Mouse (Mus musculus) neural tube, embryonic 11.5 days (tissue): ENCODE measurements around the gene Vnn1. TPM values are rescaled to one million over a fixed set of nuclear protein-coding genes. Genes with fewer than 3 reads are reported as not detected.
A peak's percentile ranks its signal among the peaks of the same experiment; 100 is the strongest.

Experiments used
- ATAC-seq: fragments of 200-750 bp; cut with Nextera tagmentation; 2 replicates; pipeline ENCODE4 v1.8.0; 2017; ENCODE audit warnings: moderate number of reproducible peaks, mild to moderate bottlenecking, moderate TSS enrichment, moderate library complexity; ENCODE audit not compliant: insufficient read depth, low FRiP score, low TSS enrichment
- DNase-seq: peaks from one replicate; pipeline ENCODE4 v3.0.0-alpha.2; 2015; ENCODE audit warnings: low spot score
- H3K27ac ChIP-seq: fragments of 300-500 bp; sonication (generic); 2 replicates; pipeline ENCODE4 v1.5.1; 2014; ENCODE audit warnings: low read depth, mild to moderate bottlenecking, low read length
- H3K27me3 ChIP-seq: fragments of 300-500 bp; sonication (generic); 2 replicates; pipeline ENCODE4 v1.6.1; 2014; ENCODE audit warnings: mild to moderate bottlenecking, low read length, mixed read lengths; ENCODE audit not compliant: control insufficient read depth, insufficient read depth
- H3K36me3 ChIP-seq: fragments of 300-500 bp; sonication (generic); 2 replicates; pipeline ENCODE4 v1.6.1; 2014; ENCODE audit warnings: mild to moderate bottlenecking, low read length, moderate library complexity, mixed read lengths; ENCODE audit not compliant: control insufficient read depth, insufficient read depth
- H3K4me1 ChIP-seq: fragments of 300-500 bp; sonication (generic); 2 replicates; pipeline ENCODE4 v1.6.1; 2014; ENCODE audit warnings: low read length, mixed read lengths; ENCODE audit not compliant: control insufficient read depth, insufficient read depth
- H3K4me2 ChIP-seq: fragments of 300-500 bp; sonication (generic); 2 replicates; pipeline ENCODE4 v1.6.1; 2014; ENCODE audit warnings: low read depth, mild to moderate bottlenecking, moderate library complexity
- H3K4me3 ChIP-seq: fragments of 300-500 bp; sonication (generic); 2 replicates; pipeline ENCODE4 v1.5.1; 2014; ENCODE audit warnings: low read depth, low read length
- H3K9ac ChIP-seq: fragments of 300-500 bp; sonication (generic); 2 replicates; pipeline ENCODE4 v1.6.1; 2014; ENCODE audit warnings: mild to moderate bottlenecking, low read length
- H3K9me3 ChIP-seq: fragments of 300-500 bp; sonication (generic); 2 replicates; pipeline ENCODE4 v1.6.1; 2016; ENCODE audit warnings: low read length; ENCODE audit not compliant: control insufficient read depth
- whole genome bisulfite sequencing: fragments of 180-500 bp; shearing (Covaris S2); extraction: QIAGEN DNeasy Blood & Tissue Kit; methylation state at CpG from one replicate; pipeline ENCODE4 v1.1.7; 2014; 5-methylcytosine and 5-hydroxymethylcytosine counted together
- polyA plus RNA-seq: library from polyadenylated mRNA; unstranded; fragments of >200 nt; fragmentation: Nextera tagmentation; extraction: Ambion mirVana; gene quantifications from 2 replicates; pipeline ENCODE4 v1.2.1, GENCODE M21; 2014

The Vnn1 gene
- polyA plus RNA-seq, result 0.82 and 0.96 TPM in 2 replicates

- Histone ChIP-seq H3K9ac (no peak within 1 kb of the TSS), H3K9me3 (no peaks in the 10 kb centered on the region), H3K4me3 (no peak within 1 kb of the TSS), H3K4me2 (peak within 1 kb of the TSS; percentile 30), H3K36me3 (no peaks in the 10 kb centered on the region), H3K27me3 (no peaks in the 10 kb centered on the region), H3K4me1 (no peaks in the 10 kb centered on the region), H3K27ac (no peak within 1 kb of the TSS)
- 35% methylated on average over 21 of the region's 21 CpGs for WGBS
- DNase-seq, result peak; percentile 16
- 0 out of 2 replicates have a peak, but pooled peaks have one; percentile 20 for ATAC-seq
Observed at GRCm38 (mm10) chr10:23894601-23895349, at the start of gene Vnn1. Vnn1 (plus strand) TSS chr10:23894688.

- Histone ChIP-seq H3K4me3 (no peak within 1 kb of the TSS), H3K4me1 (no peaks in the 10 kb centered on the region), H3K4me2 (no peak within 1 kb of the TSS), H3K27me3 (no peaks in the 10 kb centered on the region), H3K9ac (no peak within 1 kb of the TSS), H3K36me3 (no peaks in the 10 kb centered on the region), H3K27ac (no peak within 1 kb of the TSS), H3K9me3 (no peaks in the 10 kb centered on the region)
- no peak for ATAC-seq
- no peak for DNase-seq
- 91% methylated on average over 4 of the region's 4 CpGs for WGBS
Observed at GRCm38 (mm10) chr10:23851228-23851912, 43.1 kb upstream of the Vnn1 start, which contains the start of gene Vnn3. Vnn3 (plus strand) TSS chr10:23851462.

GRCm38 (mm10) chr10:23852096-23852495, 42.4 kb upstream of the Vnn1 start:
- DNase-seq (no peak), ATAC-seq (no peak)
- Histone ChIP-seq H3K4me3 (no peak overlapping the region), H3K27me3 (no peaks in the 10 kb centered on the region), H3K36me3 (no peaks in the 10 kb centered on the region), H3K9me3 (no peaks in the 10 kb centered on the region), H3K9ac (no peak overlapping the region), H3K27ac (no peak overlapping the region), H3K4me1 (no peaks in the 10 kb centered on the region), H3K4me2 (no peak overlapping the region)
- WGBS, result 84% methylated on average over 2 of the region's 2 CpGs

- DNase-seq, result no peak
- Histone ChIP-seq H3K4me1 (no peaks in the 10 kb centered on the region), H3K4me2 (no peak overlapping the region), H3K36me3 (no peaks in the 10 kb centered on the region), H3K9me3 (0 out of 2 replicates have a peak, but pooled peaks cover 3% of the 10 kb centered on the region), H3K27ac (no peak overlapping the region), H3K9ac (no peak overlapping the region), H3K4me3 (no peak overlapping the region), H3K27me3 (no peaks in the 10 kb centered on the region)
- WGBS, result 84% methylated on average over 9 of the region's 9 CpGs
- ATAC-seq, result no peak
Observed at GRCm38 (mm10) chr10:23864362-23865312, 29.9 kb upstream of the Vnn1 start.

GRCm38 (mm10) chr10:23880695-23881094, 13.8 kb upstream of the Vnn1 start:
- Histone ChIP-seq H3K27me3 (no peaks in the 10 kb centered on the region), H3K4me2 (no peak overlapping the region), H3K9me3 (no peaks in the 10 kb centered on the region), H3K27ac (no peak overlapping the region), H3K4me1 (no peaks in the 10 kb centered on the region), H3K36me3 (no peaks in the 10 kb centered on the region), H3K4me3 (no peak overlapping the region), H3K9ac (no peak overlapping the region)
- ATAC-seq (no peak), DNase-seq (no peak)
- WGBS, result 88% methylated on average over 6 of the region's 6 CpGs

- DNase-seq, result no peak
- H3K4me1 ChIP-seq, result no peaks in the 10 kb centered on the region
- no peaks in the 10 kb centered on the region for H3K27me3 ChIP-seq
- no peaks in the 10 kb centered on the region for H3K9me3 ChIP-seq
- H3K4me3 ChIP-seq, result no peak overlapping the region
- no peaks in the 10 kb centered on the region for H3K36me3 ChIP-seq
- no peak overlapping the region for H3K4me2 ChIP-seq
- no peak overlapping the region for H3K27ac ChIP-seq
- H3K9ac ChIP-seq, result no peak overlapping the region
- ATAC-seq, result no peak
- 88% methylated on average over 1 of the region's 1 CpGs for WGBS
Observed at GRCm38 (mm10) chr10:23884910-23885309, 9.6 kb upstream of the Vnn1 start.

- H3K27ac ChIP-seq, result no peak overlapping the region
- H3K4me3 ChIP-seq, result no peak overlapping the region
- DNase-seq (no peak), ATAC-seq (no peak)
- WGBS, result 79% methylated on average over 3 of the region's 3 CpGs
- no peaks in the 10 kb centered on the region for H3K27me3 ChIP-seq
- no peak overlapping the region for H3K4me2 ChIP-seq
- H3K4me1 ChIP-seq, result no peaks in the 10 kb centered on the region
- H3K9ac ChIP-seq, result no peak overlapping the region
- no peaks in the 10 kb centered on the region for H3K9me3 ChIP-seq
- no peaks in the 10 kb centered on the region for H3K36me3 ChIP-seq
Observed at GRCm38 (mm10) chr10:23886060-23886459, 8.4 kb upstream of the Vnn1 start.

GRCm38 (mm10) chr10:23892987-23893386, 1.5 kb upstream of the Vnn1 start:
- Histone ChIP-seq H3K4me2 (no peak overlapping the region), H3K9me3 (no peaks in the 10 kb centered on the region), H3K4me3 (no peak overlapping the region), H3K27ac (no peak overlapping the region), H3K36me3 (no peaks in the 10 kb centered on the region), H3K9ac (no peak overlapping the region), H3K27me3 (no peaks in the 10 kb centered on the region), H3K4me1 (no peaks in the 10 kb centered on the region)
- WGBS, result 87% methylated on average over 1 of the region's 1 CpGs
- no peak for ATAC-seq
- DNase-seq, result no peak
